Mouse (Mus musculus) midbrain, embryonic 16.5 days (tissue): Measurements from ENCODE around the gene Amer1. TPM values are rescaled to one million over a fixed set of nuclear protein-coding genes. Genes with fewer than 3 reads are reported as not detected.
A peak's percentile ranks its signal among the peaks of the same experiment; 100 is the strongest.

Experiments
- ATAC-seq: fragments of 200-750 bp; cut with Nextera tagmentation; 2 replicates; pipeline ENCODE4 v1.8.0; 2017; ENCODE audit warnings: moderate TSS enrichment
- H3K27ac ChIP-seq: fragments of 300-500 bp; sonication (generic); 2 replicates; pipeline ENCODE4 v1.5.1; 2014; ENCODE audit warnings: mild to moderate bottlenecking, low read length, mixed read lengths
- H3K27me3 ChIP-seq: fragments of 300-500 bp; sonication (generic); 2 replicates; pipeline ENCODE4 v1.6.1; 2014; ENCODE audit warnings: low read depth, low read length, mixed read lengths; ENCODE audit not compliant: control insufficient read depth, insufficient read depth
- H3K36me3 ChIP-seq: fragments of 300-500 bp; sonication (generic); 2 replicates; pipeline ENCODE4 v1.6.1; 2014; ENCODE audit warnings: mild to moderate bottlenecking, low read length, moderate library complexity, mixed read lengths; ENCODE audit not compliant: control insufficient read depth, insufficient read depth
- H3K4me1 ChIP-seq: fragments of 300-500 bp; sonication (generic); 2 replicates; pipeline ENCODE4 v1.6.1; 2014; ENCODE audit warnings: mild to moderate bottlenecking, low read length, mixed read lengths; ENCODE audit not compliant: control insufficient read depth, insufficient read depth
- H3K4me2 ChIP-seq: fragments of 300-500 bp; sonication (generic); 2 replicates; pipeline ENCODE4 v1.6.1; 2014; ENCODE audit warnings: mild to moderate bottlenecking, low read length, mixed read lengths
- H3K4me3 ChIP-seq: fragments of 300-500 bp; sonication (generic); 2 replicates; pipeline ENCODE4 v1.5.1; 2014; ENCODE audit warnings: low read depth, mild to moderate bottlenecking, low read length, moderate library complexity, mixed read lengths
- H3K9ac ChIP-seq: fragments of 300-500 bp; sonication (generic); 2 replicates; pipeline ENCODE4 v1.6.1; 2014; ENCODE audit warnings: low read depth, low read length, mixed read lengths
- H3K9me3 ChIP-seq: fragments of 300-500 bp; sonication (generic); replicated peaks from 2 replicates; pipeline ENCODE4 v1.6.1; 2014; ENCODE audit warnings: mild to moderate bottlenecking, low read length, mixed read lengths; ENCODE audit not compliant: control insufficient read depth, poor library complexity, severe bottlenecking
- WGBS: fragments of 180-500 bp; shearing (Covaris S2); extraction: QIAGEN DNeasy Blood & Tissue Kit; methylation state at CpG from one replicate; pipeline ENCODE4 v1.1.7; 2014; 5-methylcytosine and 5-hydroxymethylcytosine counted together
- polyA plus RNA-seq: library from polyadenylated mRNA; unstranded; fragments of >200 nt; fragmentation: Nextera tagmentation; extraction: Ambion mirVana; gene quantifications from 2 replicates; pipeline ENCODE4 v1.2.1, GENCODE M21; 2015

The Amer1 gene
- 12.7 and 14.0 TPM in 2 replicates for polyA plus RNA-seq

DNA sequence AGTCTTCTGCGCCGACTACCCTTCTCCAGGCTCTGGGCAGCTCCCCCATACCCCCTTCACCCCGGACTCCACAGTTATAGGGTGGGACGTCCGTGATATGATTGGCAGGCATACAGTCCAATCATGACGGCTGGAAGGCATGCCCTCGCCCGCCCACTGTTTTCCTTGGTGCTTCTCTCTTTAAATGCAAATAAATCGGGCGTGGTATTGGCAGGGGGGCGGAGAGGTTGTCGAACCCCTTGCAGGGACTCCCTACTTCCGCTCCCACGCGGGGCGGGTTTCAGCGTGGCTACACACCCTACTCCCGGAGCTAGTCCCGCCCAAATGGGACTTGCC, at the start of gene Amer1:
Amer1 (minus strand) TSS at position 97 of the 336 bp plus-strand sequence.
- Histone ChIP-seq H3K27me3 (no peaks in the 10 kb centered on the region), H3K4me1 (peaks cover 14% of the 10 kb centered on the region), H3K4me3 (peak within 1 kb of the TSS; percentile 57), H3K36me3 (no peaks in the 10 kb centered on the region), H3K4me2 (peak within 1 kb of the TSS; percentile 61), H3K27ac (peak within 1 kb of the TSS; percentile 85), H3K9me3 (0 out of 2 replicates have a peak, but pooled peaks cover under 1% of the 10 kb centered on the region), H3K9ac (peak within 1 kb of the TSS; percentile 72)
- ATAC-seq, result peak; percentile 98
- 14% methylated on average over 19 of the region's 19 CpGs for WGBS

DNA sequence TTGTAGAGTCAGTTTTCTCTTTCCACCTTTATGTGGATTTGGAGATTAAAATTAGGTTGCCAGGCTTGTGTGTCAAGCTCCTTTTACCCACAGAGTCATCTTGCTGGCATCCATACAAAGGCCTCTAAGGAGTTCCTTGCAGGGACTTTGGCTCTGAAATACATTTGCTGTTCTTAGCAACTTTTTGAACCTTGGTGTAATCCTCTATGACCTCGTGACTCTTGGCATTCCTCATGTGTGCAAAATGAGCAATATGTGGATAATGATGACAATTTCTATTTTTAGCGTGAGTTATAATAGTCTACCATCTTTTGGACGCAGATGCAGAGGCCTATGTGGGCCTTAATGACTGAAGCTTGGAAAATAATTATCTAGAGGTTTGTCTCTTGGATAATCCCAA, 12.5 kb upstream of the Amer1 start:
- Histone ChIP-seq H3K27ac (no peak overlapping the region), H3K36me3 (no peaks in the 10 kb centered on the region), H3K4me2 (no peak overlapping the region), H3K9me3 (no peaks in the 10 kb centered on the region), H3K4me1 (no peaks in the 10 kb centered on the region), H3K4me3 (no peak overlapping the region), H3K9ac (no peak overlapping the region), H3K27me3 (no peaks in the 10 kb centered on the region)
- WGBS, result 66% methylated on average over 3 of the region's 3 CpGs
- no peak for ATAC-seq

DNA sequence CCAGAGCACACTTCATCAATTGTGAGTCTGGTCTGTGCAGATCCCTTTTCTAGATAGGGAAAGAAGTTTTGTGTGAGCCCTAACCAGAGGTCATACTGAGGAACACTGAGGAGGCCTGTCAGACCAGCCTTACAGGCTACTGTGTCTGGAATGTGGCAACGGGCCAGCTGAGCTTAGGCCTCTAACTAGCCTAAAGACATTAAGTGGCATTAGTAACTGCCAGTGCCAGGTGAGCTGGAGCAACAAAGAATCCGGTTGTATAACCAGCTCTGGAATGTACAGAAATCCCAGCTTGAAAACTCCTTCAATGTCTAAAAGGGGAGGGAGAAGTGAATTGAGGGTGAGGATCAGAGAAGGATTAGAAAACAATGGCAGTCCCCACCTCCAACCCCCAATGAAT, 1.2 kb upstream of the Amer1 start:
- peaks cover 14% of the 10 kb centered on the region for H3K4me1 ChIP-seq
- no peak overlapping the region for H3K4me3 ChIP-seq
- no peak overlapping the region for H3K9ac ChIP-seq
- H3K4me2 ChIP-seq, result no peak overlapping the region
- no peaks in the 10 kb centered on the region for H3K27me3 ChIP-seq
- no peak for ATAC-seq
- WGBS, result 76% methylated on average over 2 of the region's 2 CpGs
- H3K36me3 ChIP-seq, result no peaks in the 10 kb centered on the region
- H3K27ac ChIP-seq, result no peak overlapping the region
- H3K9me3 ChIP-seq, result 0 out of 2 replicates have a peak, but pooled peaks cover 3% of the 10 kb centered on the region

DNA sequence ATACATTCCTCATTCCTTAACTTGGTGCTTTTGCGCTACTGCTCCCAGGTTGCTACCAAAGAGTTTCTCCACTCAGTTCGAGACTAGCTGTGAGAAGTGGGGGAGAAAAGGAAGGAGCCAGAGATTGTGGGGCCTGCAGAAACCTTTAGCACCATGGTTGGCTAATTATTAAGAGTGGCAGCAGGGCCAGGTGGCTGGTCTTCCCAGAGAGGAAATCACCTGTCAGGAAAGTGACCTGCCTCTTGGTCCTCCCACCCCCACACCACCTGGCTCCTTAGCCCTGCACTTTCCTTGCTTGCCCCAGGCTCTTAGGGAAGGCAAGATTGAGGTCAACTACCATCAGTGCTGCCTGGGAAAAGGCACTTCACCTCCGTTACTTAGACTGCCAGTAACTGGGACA, 469 bp upstream of the Amer1 start:
- H3K4me3 ChIP-seq, result peak overlapping the region; percentile 57
- 0 out of 2 replicates have a peak, but pooled peaks cover 3% of the 10 kb centered on the region for H3K9me3 ChIP-seq
- H3K9ac ChIP-seq, result peak overlapping the region; percentile 72; the same call in 1 of the 2 replicates
- peaks cover 14% of the 10 kb centered on the region for H3K4me1 ChIP-seq
- H3K27me3 ChIP-seq, result no peaks in the 10 kb centered on the region
- no peak overlapping the region for H3K27ac ChIP-seq
- H3K36me3 ChIP-seq, result no peaks in the 10 kb centered on the region
- H3K4me2 ChIP-seq, result peak overlapping the region; percentile 61
- ATAC-seq, result no peak
- 34% methylated on average over 3 of the region's 3 CpGs for WGBS

DNA sequence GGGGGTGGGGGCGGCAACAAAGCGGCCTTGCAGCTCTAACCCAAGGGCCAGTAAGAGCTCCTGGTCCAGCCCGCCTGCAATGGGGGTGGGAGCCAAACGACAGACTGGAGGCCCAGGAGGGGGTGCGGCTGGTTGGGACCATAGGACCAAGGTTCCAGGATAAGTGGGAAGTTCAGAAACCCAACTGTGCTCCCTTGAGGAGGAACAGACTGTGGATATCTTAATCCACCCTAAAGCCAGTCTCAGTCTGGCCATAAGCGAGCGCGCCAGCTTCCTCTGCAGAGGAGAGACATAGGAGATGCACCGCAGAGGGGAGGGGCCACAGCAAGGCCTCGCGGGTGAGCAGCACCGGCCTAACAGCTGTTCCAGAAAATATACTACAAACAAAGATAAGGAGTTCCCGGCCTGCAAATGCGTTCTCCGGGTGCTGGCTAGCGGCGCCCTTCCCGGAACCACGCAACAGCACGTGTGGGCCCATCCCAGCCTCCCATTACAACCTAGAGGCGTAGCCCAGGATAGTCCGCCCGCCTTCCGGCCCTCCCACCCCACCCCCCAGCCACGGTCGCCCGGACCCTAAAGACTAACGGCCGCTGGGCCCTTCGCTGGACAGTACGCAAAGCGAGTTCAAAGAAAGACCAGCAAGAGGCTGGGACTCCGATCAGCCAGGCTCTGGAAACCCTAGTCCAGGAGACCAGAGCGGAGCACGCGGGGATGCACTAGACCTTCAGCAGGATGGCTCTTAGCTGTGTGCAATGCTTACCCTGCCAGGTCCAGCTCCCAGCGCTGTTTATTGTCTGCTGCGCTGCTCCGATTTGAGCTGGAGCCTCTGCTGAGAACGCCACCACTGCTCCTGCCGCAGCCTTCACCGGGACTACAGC, 535 bp downstream of the Amer1 start:
- Histone ChIP-seq H3K9ac (peak overlapping the region; percentile 72), H3K27ac (peak overlapping the region; percentile 85), H3K4me1 (peaks cover 14% of the 10 kb centered on the region), H3K36me3 (no peaks in the 10 kb centered on the region), H3K4me2 (peak overlapping the region; percentile 61), H3K27me3 (no peaks in the 10 kb centered on the region), H3K4me3 (peak overlapping the region; percentile 57), H3K9me3 (no peaks in the 10 kb centered on the region)
- peak; percentile 89 for ATAC-seq
- WGBS, result 21% methylated on average over 42 of the region's 42 CpGs

DNA sequence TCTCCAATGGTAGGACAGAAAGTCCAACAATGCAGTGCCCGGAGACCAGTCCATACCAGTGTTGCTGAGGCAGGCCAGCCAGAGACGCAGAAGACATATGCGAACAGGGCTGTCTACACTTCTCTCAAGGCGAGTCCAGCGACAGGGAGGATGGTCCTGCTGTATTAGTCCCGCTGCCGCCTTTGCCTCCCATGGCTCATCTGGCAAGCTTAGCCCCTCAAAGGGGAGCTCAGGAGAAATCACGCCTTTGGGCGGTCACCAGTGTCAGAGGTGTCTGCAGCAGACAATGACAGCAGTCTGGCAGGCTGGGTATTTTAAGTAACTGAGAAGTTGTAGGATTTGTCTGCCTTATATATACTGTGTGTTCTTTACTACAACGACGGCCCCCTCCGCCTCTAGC, 1.3 kb downstream of the Amer1 start:
- Histone ChIP-seq H3K9ac (peak overlapping the region; percentile 72), H3K4me1 (peaks cover 14% of the 10 kb centered on the region), H3K4me2 (peak overlapping the region; percentile 61), H3K9me3 (no peaks in the 10 kb centered on the region), H3K27me3 (no peaks in the 10 kb centered on the region), H3K27ac (peak overlapping the region; percentile 85), H3K36me3 (no peaks in the 10 kb centered on the region), H3K4me3 (peak overlapping the region; percentile 57)
- WGBS, result 25% methylated on average over 12 of the region's 12 CpGs
- ATAC-seq, result 0 out of 2 replicates have a peak, but pooled peaks have one; percentile 6

DNA sequence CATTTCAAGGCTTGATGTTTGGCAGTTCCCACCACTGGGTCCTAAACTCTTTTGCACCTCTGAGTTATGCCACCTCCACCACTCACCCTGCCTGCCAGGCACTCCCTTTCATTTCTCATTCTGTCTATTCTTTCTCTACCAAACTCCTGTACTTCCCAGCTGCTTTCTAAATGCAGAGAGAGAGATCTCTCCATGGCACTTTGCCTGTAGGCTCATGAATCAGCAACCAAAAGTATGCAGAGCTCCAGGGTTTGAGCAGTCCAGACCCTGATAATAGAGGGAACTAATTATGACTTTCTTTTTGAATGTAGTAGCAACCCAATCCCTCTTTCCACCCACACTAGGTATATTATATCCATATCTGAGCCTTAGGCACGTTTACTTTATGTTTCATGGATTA, 2.4 kb downstream of the Amer1 start:
- Histone ChIP-seq H3K36me3 (no peaks in the 10 kb centered on the region), H3K4me3 (no peak overlapping the region), H3K4me1 (peaks cover 14% of the 10 kb centered on the region), H3K4me2 (peak overlapping the region; percentile 7; the same call in 1 of the 2 replicates), H3K9ac (no peak overlapping the region), H3K27ac (no peak overlapping the region), H3K9me3 (no peaks in the 10 kb centered on the region), H3K27me3 (no peaks in the 10 kb centered on the region)
- WGBS, result 52% methylated on average over 1 of the region's 1 CpGs
- no peak for ATAC-seq

DNA sequence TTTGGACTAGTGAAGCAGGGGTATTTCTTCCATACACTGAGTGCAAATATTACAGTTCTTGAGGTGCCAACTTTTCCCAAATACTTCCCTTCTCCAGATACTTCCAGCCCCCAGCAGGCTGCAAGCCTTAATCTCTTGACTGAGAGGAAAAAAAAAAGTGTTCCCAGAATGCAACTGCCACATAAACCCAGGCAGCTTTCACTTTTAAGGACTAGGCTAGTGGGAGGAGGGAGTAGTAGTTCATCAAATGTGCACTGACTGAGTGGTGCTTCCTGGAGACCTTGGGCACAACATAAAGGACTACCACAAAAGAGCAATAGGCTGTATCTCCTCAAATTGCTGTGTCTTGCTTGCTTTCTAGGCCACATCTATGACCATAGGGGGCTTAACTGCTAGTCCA, 3.4 kb downstream of the Amer1 start:
- Histone ChIP-seq H3K4me3 (no peak overlapping the region), H3K36me3 (no peaks in the 10 kb centered on the region), H3K9ac (no peak overlapping the region), H3K4me2 (no peak overlapping the region), H3K27ac (no peak overlapping the region), H3K4me1 (peaks cover 14% of the 10 kb centered on the region), H3K9me3 (no peaks in the 10 kb centered on the region), H3K27me3 (no peaks in the 10 kb centered on the region)
- no peak for ATAC-seq

DNA sequence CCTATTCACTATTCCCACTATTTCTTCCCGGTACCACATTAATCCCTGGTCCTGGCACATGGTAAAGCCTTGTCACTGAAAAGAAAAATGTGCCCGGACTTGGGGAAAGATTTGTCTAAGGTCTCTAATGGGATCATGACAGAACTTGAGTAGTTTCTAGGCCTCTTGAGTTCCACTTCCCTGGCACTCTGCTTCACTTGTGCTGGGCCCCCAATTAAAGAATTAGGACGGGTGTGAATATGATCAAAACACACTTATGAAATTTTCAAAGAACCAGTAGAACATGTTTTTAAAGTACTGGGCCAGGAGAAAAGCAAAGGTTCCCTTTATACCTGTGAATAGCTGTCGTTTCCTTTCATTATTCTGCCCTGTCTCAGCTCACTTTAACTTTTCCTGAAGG, 6.2 kb downstream of the Amer1 start:
- H3K9ac ChIP-seq, result no peak overlapping the region
- no peak overlapping the region for H3K27ac ChIP-seq
- ATAC-seq, result no peak
- H3K4me1 ChIP-seq, result peaks cover 14% of the 10 kb centered on the region
- H3K36me3 ChIP-seq, result no peaks in the 10 kb centered on the region
- WGBS, result 85% methylated on average over 4 of the region's 4 CpGs
- no peaks in the 10 kb centered on the region for H3K27me3 ChIP-seq
- no peak overlapping the region for H3K4me3 ChIP-seq
- no peaks in the 10 kb centered on the region for H3K9me3 ChIP-seq
- H3K4me2 ChIP-seq, result no peak overlapping the region
